Mouse (Mus musculus) erythroblast, adult 5-6 weeks (primary cell): Measurements from ENCODE around the gene Mark3. TPM values are rescaled to one million over a fixed set of nuclear protein-coding genes. Genes with fewer than 3 reads are reported as not detected.
A peak's percentile ranks its signal among the peaks of the same experiment; 100 is the strongest.
"Not testable (repeated sequence)": the region's sequence is repeated elsewhere in the genome, so short reads cannot be mapped to it uniquely, and the experiment has no call there.

Experiments
- ATAC-seq: replicated peaks from 2 replicates; pipeline ENCODE4 v1.8.0; 2016; ENCODE audit warnings: moderate number of reproducible peaks, mild to moderate bottlenecking, moderate TSS enrichment, inconsistent platforms; ENCODE audit not compliant: poor library complexity, low FRiP score, severe bottlenecking
- total RNA-seq, 2 experiments: library from RNA; stranded (forward) in 1 of 2; stranded (reverse) in 1 of 2; fragments of 150-400 nt in 1 of 2; fragments of 200-764, 138-1000 nt in 1 of 2; gene quantifications; 2 replicates each; pipeline versions ENCODE4 v1.2.3 to v1.2.4; 2015 to 2017; ENCODE audit warnings: low replicate concordance in 2 of 2

Gene Mark3
- 124 and 158 TPM in 2 replicates for total RNA-seq (2015; ENCODE audit: low replicate concordance)
- 138 and 180 TPM in 2 replicates for total RNA-seq (2017; ENCODE audit: low replicate concordance)

DNA sequence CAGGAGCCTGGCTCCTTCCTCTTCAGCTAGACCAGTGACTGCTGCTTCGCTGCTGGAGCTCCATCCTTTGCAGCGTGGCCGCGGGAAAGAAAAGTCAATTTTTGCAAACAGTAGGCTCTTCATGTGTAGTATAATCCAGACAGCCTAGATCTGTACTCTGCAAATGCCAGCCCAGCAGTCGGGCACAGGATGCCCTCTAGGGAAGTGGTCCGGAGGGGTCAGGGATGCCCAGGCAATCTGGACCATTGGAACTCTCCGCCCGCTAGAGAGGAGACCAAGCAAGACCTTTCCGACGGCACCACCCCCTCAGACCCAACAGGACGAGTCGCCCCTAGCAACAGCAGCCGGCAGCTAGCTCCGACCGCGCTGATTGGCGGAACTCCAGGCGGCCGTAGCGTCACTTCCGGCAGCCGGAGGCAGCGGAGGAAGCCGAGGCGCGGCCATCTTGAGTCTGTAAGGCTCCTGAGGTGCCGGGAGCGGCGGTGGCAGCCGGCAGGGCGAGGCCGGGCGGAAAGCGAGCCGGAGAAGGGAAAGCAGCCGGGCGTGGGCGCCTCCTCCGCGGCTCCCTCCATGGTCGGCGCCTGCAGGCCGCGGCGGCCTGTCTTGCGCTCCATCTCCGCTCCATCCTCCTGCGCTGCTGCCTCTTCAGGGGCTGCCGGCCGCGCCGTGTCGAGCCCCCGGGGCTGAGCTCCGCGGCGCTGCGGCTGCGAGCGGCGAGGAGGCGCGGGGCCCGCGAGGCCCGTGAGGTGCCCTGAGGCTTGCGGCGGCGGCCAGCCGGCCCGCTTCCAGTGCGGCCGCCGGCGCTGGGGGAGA, at the start of gene Mark3:
Gene Mark3 (plus strand): TSS at position 450 of the 813 bp plus-strand sequence.
- ATAC-seq, result peak; percentile 96

DNA sequence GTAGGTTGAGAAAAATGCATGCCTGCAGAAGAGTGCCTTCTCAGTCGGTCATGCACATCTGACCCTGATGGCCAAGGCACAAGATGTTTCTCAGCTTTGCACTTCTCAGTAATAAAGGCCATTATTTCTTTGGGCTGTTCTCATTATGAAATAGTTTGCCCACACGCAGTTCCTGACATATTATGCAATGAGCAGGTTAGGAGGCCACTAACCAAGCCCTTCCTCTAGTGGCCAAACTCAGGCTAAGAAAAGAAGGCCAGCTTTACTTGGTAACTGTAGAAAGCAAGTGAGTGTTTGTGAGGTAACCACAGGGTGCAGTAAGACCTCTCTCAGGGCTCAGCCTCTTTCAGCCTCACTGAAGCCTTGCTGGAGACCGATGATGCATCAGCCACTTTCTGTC, 49.4 kb upstream of the Mark3 start:
- no peak for ATAC-seq

DNA sequence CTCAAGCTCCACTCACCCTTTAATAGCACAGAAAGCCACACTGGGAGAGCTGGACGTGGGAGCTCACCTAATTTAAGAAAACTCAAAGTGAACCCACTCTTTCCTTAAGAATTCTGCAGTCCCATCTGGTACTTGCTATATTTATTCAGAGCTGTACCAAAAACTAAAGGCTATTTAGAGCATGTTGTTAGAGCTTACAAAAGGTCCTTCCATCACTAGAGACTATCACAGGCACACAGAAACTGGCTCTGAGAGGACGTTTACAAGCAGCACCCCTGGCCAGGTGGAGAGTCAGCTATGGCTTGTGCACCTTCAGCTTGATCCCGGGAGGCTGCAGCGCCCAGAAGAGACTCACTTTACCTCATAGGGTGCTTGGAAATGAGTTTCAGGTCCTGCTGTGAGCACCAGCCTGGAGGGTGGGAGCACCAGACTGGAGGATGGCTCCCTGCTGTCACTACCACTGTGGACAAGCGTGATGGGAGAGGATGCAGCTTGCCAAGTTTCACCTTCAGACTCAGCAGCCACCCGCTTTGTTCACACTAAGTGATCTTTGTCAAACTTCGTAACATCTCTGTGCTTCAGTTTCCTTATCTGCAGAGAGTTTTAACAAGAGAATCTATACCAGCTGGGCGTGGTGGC, 46.6 kb upstream of the Mark3 start:
- ATAC-seq, result no peak

GRCm38 (mm10) chr12:111529192-111529591, 45.1 kb upstream of the Mark3 start:
- ATAC-seq, result no peak

- no peak for ATAC-seq
These were observed 41.1 kb upstream of the Mark3 start for GRCm38 (mm10) chr12:111533096-111533794.

DNA sequence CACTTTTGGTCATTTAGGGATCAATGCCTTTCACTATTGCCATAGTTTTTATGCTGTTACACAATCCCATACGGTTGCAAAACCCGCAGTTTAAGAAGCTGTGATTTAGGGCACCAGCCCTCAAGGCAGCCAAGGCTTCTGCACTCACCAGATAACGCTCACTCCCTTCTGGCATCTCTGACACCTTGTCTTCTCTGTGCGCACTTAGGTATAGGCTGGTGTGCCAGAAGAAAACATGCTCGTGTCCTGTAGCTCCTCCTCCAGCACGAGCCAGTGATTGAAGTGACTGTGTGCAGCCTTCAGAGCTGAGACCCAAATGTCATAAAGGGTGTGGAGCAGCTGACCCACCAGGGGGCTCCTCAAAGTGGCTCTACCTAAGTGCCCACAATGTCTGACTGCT, 39.0 kb upstream of the Mark3 start:
- ATAC-seq, result peak; percentile 67

DNA sequence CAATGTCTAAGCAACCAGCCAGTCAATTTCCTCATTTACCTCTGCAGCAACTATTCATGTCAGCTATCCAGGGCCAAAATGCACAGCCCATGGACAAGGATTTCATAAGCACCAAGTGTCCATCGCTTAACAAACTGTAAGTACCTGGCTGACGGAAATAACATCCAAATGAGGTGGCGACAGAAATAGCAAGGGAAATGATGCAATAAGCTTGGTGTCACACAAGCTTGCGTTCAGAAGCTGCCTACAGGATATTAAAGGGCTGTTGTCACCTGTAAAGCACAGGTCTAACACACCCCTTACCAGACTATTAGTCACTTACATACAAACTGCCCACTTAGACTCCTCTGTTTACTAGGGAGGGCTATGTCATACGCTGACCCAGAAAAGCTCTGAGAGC, 38.6 kb upstream of the Mark3 start:
- no peak for ATAC-seq

- no peak for ATAC-seq
These were observed 37.6 kb upstream of the Mark3 start for GRCm38 (mm10) chr12:111536746-111537145.

DNA sequence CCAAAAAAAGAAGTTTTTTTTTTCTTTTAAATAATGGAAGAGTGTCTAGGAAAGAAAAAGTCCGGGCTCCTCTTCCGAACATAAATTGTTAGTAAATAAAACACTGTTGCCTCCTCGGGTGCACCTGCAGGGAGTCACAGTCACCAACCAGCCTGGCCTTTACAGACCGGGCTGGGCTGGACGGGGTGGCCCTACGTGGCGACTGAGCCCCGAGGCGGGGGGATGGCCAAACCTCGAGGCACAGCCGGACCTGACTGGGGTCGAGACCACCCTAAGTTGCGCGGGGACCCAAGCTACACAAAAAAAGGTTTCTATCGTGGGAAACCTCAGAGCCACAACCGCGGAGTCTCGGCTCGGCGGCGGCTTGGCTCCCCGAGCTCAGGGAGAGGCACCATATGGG, 37.0 kb upstream of the Mark3 start:
- peak; percentile 25 for ATAC-seq

DNA sequence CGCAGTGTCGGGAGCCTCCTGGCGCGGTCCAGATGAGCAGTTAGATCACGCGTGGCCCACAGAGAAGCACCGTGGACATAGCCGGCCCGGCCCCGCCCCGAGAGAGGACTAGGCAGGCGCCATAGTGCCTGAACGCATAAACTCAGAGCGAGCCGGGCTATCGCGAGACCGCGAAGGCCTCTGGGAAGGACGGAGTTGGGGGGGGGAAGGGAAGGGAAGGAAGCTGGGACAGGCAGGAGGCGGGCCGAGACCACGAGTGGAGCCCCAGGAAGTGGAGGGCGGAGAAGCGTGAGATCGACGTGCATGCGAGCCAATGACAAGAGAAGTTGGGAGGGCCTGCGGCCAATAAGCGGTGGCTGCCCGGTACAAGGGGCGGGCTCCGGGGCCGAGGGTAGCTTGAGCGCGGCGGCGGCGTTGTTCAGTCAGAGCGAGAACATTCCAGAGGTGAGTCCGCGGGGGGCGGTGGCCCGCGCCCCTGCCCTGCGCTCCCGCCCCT, 36.5 kb upstream of the Mark3 start, which contains the start of gene Eif5:
Gene Eif5 (plus strand): TSS at position 221 of the 496 bp plus-strand sequence.
- ATAC-seq, result peak; percentile 82

DNA sequence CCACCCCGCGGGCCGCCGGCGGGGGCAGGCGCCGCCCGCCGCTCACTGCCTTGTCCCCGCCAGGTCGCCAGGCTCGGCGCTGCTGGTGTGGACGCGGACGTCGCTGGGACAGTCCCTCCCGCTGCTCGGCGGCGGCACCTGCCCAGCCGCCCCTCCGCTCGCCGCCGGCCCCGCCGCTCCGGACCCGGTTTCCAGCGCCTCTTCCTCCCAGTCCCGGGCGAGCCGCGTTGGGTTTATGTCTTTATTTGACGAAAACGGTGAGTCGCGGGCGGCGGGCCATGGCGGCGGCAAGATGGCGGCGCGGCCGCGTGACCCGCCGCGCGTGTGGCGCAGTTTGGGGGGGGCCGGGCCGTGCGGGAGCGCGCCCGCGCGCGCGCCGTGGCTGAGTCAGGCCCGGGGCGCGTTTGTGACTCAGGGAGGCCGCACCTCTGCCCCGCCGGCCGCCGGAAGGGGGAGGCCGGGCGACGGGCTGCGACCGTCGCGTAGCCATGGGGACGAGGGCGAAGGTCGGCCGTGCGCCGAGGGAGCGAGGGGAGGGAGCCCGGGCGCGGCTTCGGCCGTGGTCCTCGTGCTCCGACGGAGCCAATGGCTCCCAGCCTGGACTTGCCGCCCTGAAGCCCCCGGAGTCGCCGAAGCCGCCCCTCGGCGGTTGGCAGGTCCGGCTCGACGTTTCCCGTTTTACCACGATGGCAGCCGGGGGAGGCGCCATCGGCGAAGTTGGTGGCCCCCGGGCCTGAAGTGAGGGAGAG, 35.9 kb upstream of the Mark3 start:
- peak; percentile 13; the same call in 1 of the 2 replicates for ATAC-seq

DNA sequence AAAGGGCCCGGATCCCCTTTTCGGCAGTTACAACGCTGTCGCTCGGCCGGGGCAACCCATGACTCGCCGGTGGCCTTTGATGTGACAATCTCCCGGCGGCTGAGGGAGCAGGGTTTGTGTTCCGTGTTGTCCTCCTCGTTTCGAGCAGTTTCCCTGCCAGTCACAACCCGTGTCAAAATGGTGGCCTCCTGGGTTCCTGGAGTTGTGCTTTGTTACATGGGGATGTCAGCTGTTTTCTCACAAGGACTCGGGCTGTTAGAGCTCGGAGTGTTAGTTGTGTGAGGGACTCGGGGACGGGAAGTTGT, 35.3 kb upstream of the Mark3 start:
- ATAC-seq, result no peak

DNA sequence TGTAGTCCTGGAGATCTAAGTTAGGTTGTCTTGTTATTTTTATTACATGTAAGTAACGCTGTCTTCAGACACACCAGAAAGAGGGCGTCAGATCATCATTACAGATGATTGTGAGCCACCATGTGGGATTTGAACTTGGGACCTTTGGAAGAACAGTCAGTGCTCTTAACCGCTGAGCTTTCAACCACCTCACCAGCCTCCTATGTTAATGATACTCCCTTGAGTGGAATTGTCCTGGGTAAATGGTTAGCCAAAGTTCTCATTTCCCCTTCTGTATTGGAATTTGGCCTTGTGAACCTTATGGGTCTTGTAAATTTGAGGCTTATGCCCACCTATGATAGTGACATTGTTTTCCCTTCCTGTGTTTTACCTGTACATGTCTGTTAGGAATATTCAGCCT, 27.3 kb upstream of the Mark3 start:
- ATAC-seq, result peak; percentile 17; the same call in 1 of the 2 replicates

DNA sequence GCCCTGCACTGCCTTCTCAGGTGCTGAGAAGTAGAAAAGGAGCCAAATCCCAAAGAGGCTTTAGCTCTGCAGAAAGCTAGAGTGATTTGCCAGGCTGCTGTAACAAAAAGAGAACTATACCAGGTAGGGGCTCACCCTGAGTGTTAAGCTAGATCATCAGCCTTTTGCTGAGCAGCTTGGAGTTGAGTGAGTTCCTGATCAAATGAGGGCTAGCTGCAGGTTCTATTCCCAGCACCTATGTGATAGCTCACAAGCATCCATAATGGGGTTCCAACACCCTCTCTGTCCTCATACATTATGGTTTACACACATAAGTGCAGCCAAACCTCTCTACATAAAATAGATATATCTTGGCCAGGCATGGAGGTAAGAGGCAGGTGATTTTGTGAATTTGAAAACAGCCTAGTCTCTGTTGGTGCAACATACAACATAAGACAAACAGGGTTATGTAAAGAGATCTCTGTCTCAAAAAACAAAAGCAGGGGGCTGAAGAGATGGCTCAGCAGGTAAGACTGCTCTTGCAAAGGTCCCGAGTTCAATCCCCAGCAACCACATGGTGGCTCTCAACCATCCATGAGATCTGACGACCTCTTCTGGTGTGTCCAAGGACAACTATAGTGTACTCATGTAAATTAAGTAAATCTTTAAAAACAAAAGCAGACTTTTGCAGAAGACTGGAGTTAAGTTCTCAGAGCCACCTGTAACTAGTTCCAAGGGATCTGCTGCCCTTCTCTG, 25.6 kb upstream of the Mark3 start:
- ATAC-seq, result peak; percentile 30

- 0 out of 2 replicates have a peak, but pooled peaks have one; percentile 8 for ATAC-seq
These were observed 23.6 kb upstream of the Mark3 start for GRCm38 (mm10) chr12:111550679-111551078.

- no peak for ATAC-seq
These were observed 22.0 kb upstream of the Mark3 start for GRCm38 (mm10) chr12:111552342-111552741.

DNA sequence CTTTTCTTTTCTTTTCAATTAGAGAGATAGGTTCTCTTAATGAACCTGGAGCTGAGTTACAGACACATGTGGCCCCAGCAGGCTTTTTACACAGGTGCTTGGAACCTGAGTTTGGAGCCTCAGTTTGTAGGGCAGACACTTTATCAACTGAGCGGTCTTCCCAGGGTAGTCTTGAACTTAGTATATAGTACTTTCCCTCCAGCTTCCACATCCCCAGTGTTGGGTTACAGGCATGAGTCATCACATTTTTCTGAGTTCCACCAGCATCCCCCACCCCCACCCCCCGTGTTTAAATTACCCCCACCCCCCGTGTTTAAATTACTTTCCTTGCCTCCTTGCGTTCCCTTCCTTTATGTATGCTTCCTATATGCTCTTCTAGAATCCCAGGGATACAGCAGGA, 19.0 kb upstream of the Mark3 start:
- no peak for ATAC-seq

GRCm38 (mm10) chr12:111555893-111556292, 18.4 kb upstream of the Mark3 start:
- ATAC-seq, result not testable (repeated sequence)

GRCm38 (mm10) chr12:111557538-111557937, 16.8 kb upstream of the Mark3 start:
- ATAC-seq, result no peak
